Mouse (Mus musculus): ENCODE results near the gene Cacna2d4. TPM values are rescaled to one million over a fixed set of nuclear protein-coding genes. Genes with fewer than 3 reads are reported as not detected.
"Not testable (repeated sequence)": the region's sequence is repeated elsewhere in the genome, so short reads cannot be mapped to it uniquely, and the experiment has no call there.

Cacna2d4 gene
- 1 to 10 TPM; 1.8 to 2.5 TPM for total RNA-seq (2021)

- no peak for DNase-seq (ENCODE audit: extremely low spot score in 1 of 2, low spot score in 1 of 2)
These were observed at the start of gene Cacna2d4 for GRCm38 (mm10) chr6:119236241-119236640. Gene Cacna2d4, plus strand, starts transcription at chr6:119236526.

GRCm38 (mm10) chr6:119186658-119187057 lies 49.7 kb upstream of the Cacna2d4 start:
- peak in 1 of 2 experiments; percentile 21 for DNase-seq (ENCODE audit: extremely low spot score in 1 of 2, low spot score in 1 of 2)

GRCm38 (mm10) chr6:119187631-119188030 lies 48.7 kb upstream of the Cacna2d4 start:
- no peak for DNase-seq (ENCODE audit: extremely low spot score in 1 of 2, low spot score in 1 of 2)

GRCm38 (mm10) chr6:119191478-119191877 lies 44.8 kb upstream of the Cacna2d4 start:
- no peak for DNase-seq (ENCODE audit: extremely low spot score in 1 of 2, low spot score in 1 of 2)

- no peak for DNase-seq (ENCODE audit: extremely low spot score in 1 of 2, low spot score in 1 of 2)
These were observed 42.7 kb upstream of the Cacna2d4 start for GRCm38 (mm10) chr6:119193571-119194154.

- DNase-seq (ENCODE audit: extremely low spot score in 1 of 2, low spot score in 1 of 2): no peak
These were observed 42.2 kb upstream of the Cacna2d4 start for GRCm38 (mm10) chr6:119194161-119194560.

- no peak for DNase-seq (ENCODE audit: extremely low spot score in 1 of 2, low spot score in 1 of 2)
These were observed 41.7 kb upstream of the Cacna2d4 start for GRCm38 (mm10) chr6:119194601-119195000.

- no peak for DNase-seq (ENCODE audit: extremely low spot score in 1 of 2, low spot score in 1 of 2)
These were observed 39.7 kb upstream of the Cacna2d4 start, which contains the start of gene Cacna1c for GRCm38 (mm10) chr6:119196382-119197305. Gene Cacna1c, minus strand, starts transcription at chr6:119196418.

- DNase-seq (ENCODE audit: extremely low spot score in 1 of 2, low spot score in 1 of 2): no peak
These were observed 37.6 kb upstream of the Cacna2d4 start for GRCm38 (mm10) chr6:119198534-119199273.

GRCm38 (mm10) chr6:119199274-119199879 lies 36.9 kb upstream of the Cacna2d4 start:
- DNase-seq (ENCODE audit: extremely low spot score in 1 of 2, low spot score in 1 of 2): no peak

- DNase-seq (ENCODE audit: extremely low spot score in 1 of 2, low spot score in 1 of 2): no peak
These were observed 36.0 kb upstream of the Cacna2d4 start for GRCm38 (mm10) chr6:119200362-119200761.

GRCm38 (mm10) chr6:119201575-119201974 lies 34.8 kb upstream of the Cacna2d4 start:
- no peak for DNase-seq (ENCODE audit: extremely low spot score in 1 of 2, low spot score in 1 of 2)

- DNase-seq (ENCODE audit: extremely low spot score in 1 of 2, low spot score in 1 of 2): no peak
These were observed 32.0 kb upstream of the Cacna2d4 start for GRCm38 (mm10) chr6:119204286-119204685.

GRCm38 (mm10) chr6:119204915-119205314 lies 31.4 kb upstream of the Cacna2d4 start:
- DNase-seq (ENCODE audit: extremely low spot score in 1 of 2, low spot score in 1 of 2): no peak

GRCm38 (mm10) chr6:119206006-119206405 lies 30.3 kb upstream of the Cacna2d4 start:
- not testable (repeated sequence) for DNase-seq (ENCODE audit: extremely low spot score in 1 of 2, low spot score in 1 of 2)

GRCm38 (mm10) chr6:119213375-119213774 lies 23.0 kb upstream of the Cacna2d4 start:
- DNase-seq (ENCODE audit: extremely low spot score in 1 of 2, low spot score in 1 of 2): peak in 1 of 2 experiments; percentile 6

- no peak for DNase-seq (ENCODE audit: extremely low spot score in 1 of 2, low spot score in 1 of 2)
These were observed 22.1 kb upstream of the Cacna2d4 start for GRCm38 (mm10) chr6:119214190-119214589.

GRCm38 (mm10) chr6:119215040-119215613 lies 21.2 kb upstream of the Cacna2d4 start:
- DNase-seq (ENCODE audit: extremely low spot score in 1 of 2, low spot score in 1 of 2): peak; percentile 1 to 8

- DNase-seq (ENCODE audit: extremely low spot score in 1 of 2, low spot score in 1 of 2): peak; percentile 2 to 5
These were observed 18.7 kb upstream of the Cacna2d4 start for GRCm38 (mm10) chr6:119217661-119218060.

- DNase-seq (ENCODE audit: extremely low spot score in 1 of 2, low spot score in 1 of 2): peak; percentile 3 to 5
These were observed 17.7 kb upstream of the Cacna2d4 start for GRCm38 (mm10) chr6:119218591-119218990.

All from layer of hippocampus, postnatal 25 days (tissue).